Mouse (Mus musculus) erythroblast, embryonic 14.5 days (primary cell): ENCODE measurements around the gene Iqce.

ENCODE experiments used
- GATA1 ChIP-seq: IDR thresholded peaks from 2 replicates; pipeline ENCODE4 v1.6.1; 2012; ENCODE audit warnings: low read length, inconsistent platforms, mixed read lengths
- TAL1 ChIP-seq: IDR thresholded peaks from 3 replicates; pipeline ENCODE4 v1.6.1; 2012; ENCODE audit warnings: low read length, inconsistent platforms, mixed read lengths

DNA sequence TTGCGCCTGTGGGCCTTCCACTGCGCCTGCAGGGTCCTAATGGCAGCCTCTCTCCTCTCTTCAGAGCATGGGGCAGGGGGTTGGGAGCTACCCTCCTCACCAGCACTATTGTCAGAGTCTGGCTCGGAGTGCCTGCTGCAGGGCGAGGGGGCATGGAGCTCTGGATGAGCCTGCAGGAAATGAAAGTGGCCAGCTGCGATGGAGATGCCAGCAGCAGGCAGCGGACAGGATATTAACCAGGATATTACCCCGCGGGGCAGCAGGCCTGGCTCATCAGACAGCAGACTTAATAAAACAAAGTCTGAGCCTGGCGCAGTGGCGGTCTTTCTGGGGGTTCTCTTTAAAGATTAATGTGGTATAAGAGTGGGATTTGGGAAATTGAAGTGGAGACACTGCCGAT lies 27.1 kb downstream of the Iqce start:
- TF ChIP-seq TAL1 (no peak), GATA1 (no peak)
